Mouse (Mus musculus): ENCODE results near the gene Osm. TPM values are rescaled to one million over a fixed set of nuclear protein-coding genes. Genes with fewer than 3 reads are reported as not detected.

Gene Osm
- not detected for total RNA-seq (2021)

- intact Hi-C loops (cut with DNase I): no loop called here
Observed at GRCm38 (mm10) chr11:4235665-4236545, at the start of gene Osm. Gene Osm, plus strand, starts transcription at chr11:4236420.

GRCm38 (mm10) chr11:4186486-4187317 lies 49.5 kb upstream of the Osm start, which contains the start of gene Tbc1d10a:
Gene Tbc1d10a, plus strand, starts transcription at chr11:4186789.
- DNase-seq (ENCODE audit: low spot score in 2 of 2): peak; percentile 98
- intact Hi-C loops (cut with DNase I): no loop called here

More at GRCm38 (mm10) chr11:4235665-4236545, at the start of gene Osm:
- DNase-seq (ENCODE audit: low spot score in 2 of 2): no peak

GRCm38 (mm10) chr11:4187318-4187700 lies 48.9 kb upstream of the Osm start:
- intact Hi-C loops (cut with DNase I): no loop called here
- DNase-seq (ENCODE audit: low spot score in 2 of 2): no peak

- intact Hi-C loops (cut with DNase I): no loop called here
- no peak for DNase-seq (ENCODE audit: low spot score in 2 of 2)
Observed at GRCm38 (mm10) chr11:4189182-4189581, 47.0 kb upstream of the Osm start.

- intact Hi-C loops (cut with DNase I): no loop called here
- DNase-seq (ENCODE audit: low spot score in 2 of 2): no peak
Observed at GRCm38 (mm10) chr11:4190677-4191076, 45.5 kb upstream of the Osm start.

GRCm38 (mm10) chr11:4192757-4193156 lies 43.5 kb upstream of the Osm start:
- no peak for DNase-seq (ENCODE audit: low spot score in 2 of 2)
- intact Hi-C loops (cut with DNase I): no loop called here

GRCm38 (mm10) chr11:4193420-4193819 lies 42.8 kb upstream of the Osm start:
- intact Hi-C loops (cut with DNase I): no loop called here
- DNase-seq (ENCODE audit: low spot score in 2 of 2): no peak

GRCm38 (mm10) chr11:4195597-4196031 lies 40.6 kb upstream of the Osm start:
- intact Hi-C loops (cut with DNase I): no loop called here
- DNase-seq (ENCODE audit: low spot score in 2 of 2): no peak

GRCm38 (mm10) chr11:4196636-4197035 lies 39.6 kb upstream of the Osm start:
- no peak for DNase-seq (ENCODE audit: low spot score in 2 of 2)
- intact Hi-C loops (cut with DNase I): no loop called here

- intact Hi-C loops (cut with DNase I): no loop called here
- no peak for DNase-seq (ENCODE audit: low spot score in 2 of 2)
Observed at GRCm38 (mm10) chr11:4197691-4198090, 38.5 kb upstream of the Osm start.

GRCm38 (mm10) chr11:4201981-4202700 lies 34.1 kb upstream of the Osm start:
- no peak for DNase-seq (ENCODE audit: low spot score in 2 of 2)
- intact Hi-C loops (cut with DNase I): no loop called here

GRCm38 (mm10) chr11:4202995-4203704 lies 33.1 kb upstream of the Osm start:
- no peak for DNase-seq (ENCODE audit: low spot score in 2 of 2)
- intact Hi-C loops (cut with DNase I): no loop called here

- DNase-seq (ENCODE audit: low spot score in 2 of 2): no peak
- intact Hi-C loops (cut with DNase I): no loop called here
Observed at GRCm38 (mm10) chr11:4203705-4204074, 32.5 kb upstream of the Osm start.

- intact Hi-C loops (cut with DNase I): no loop called here
- no peak for DNase-seq (ENCODE audit: low spot score in 2 of 2)
Observed at GRCm38 (mm10) chr11:4205097-4205655, 31.0 kb upstream of the Osm start.

GRCm38 (mm10) chr11:4205951-4206350 lies 30.3 kb upstream of the Osm start:
- no peak for DNase-seq (ENCODE audit: low spot score in 2 of 2)
- intact Hi-C loops (cut with DNase I): no loop called here

GRCm38 (mm10) chr11:4206563-4206962 lies 29.7 kb upstream of the Osm start:
- intact Hi-C loops (cut with DNase I): no loop called here
- DNase-seq (ENCODE audit: low spot score in 2 of 2): no peak

GRCm38 (mm10) chr11:4207655-4208054 lies 28.6 kb upstream of the Osm start:
- intact Hi-C loops (cut with DNase I): no loop called here
- no peak for DNase-seq (ENCODE audit: low spot score in 2 of 2)

- intact Hi-C loops (cut with DNase I): no loop called here
- DNase-seq (ENCODE audit: low spot score in 2 of 2): no peak
Observed at GRCm38 (mm10) chr11:4209556-4209955, 26.7 kb upstream of the Osm start.

- intact Hi-C loops (cut with DNase I): no loop called here
- no peak for DNase-seq (ENCODE audit: low spot score in 2 of 2)
Observed at GRCm38 (mm10) chr11:4210786-4211185, 25.4 kb upstream of the Osm start.

Data from left cerebral cortex, postnatal 36 days (tissue).